Mouse (Mus musculus): Measurements from ENCODE around the gene Tsc22d4. TPM values are rescaled to one million over a fixed set of nuclear protein-coding genes. Genes with fewer than 3 reads are reported as not detected.

The Tsc22d4 gene
- total RNA-seq, 2 experiments from 2014 or later = 160 to 174 TPM

- H3K27ac ChIP-seq = no peak overlapping the region
- no peak overlapping the region for H3K4me3 ChIP-seq
- no peak for DNase-seq (ENCODE audit: low spot score in 2 of 2)
- no peak for TF ChIP-seq CTCF (conservative IDR thresholded peaks at IDR 0.05)
Observed at GRCm38 (mm10) chr5:137723840-137724239, 21.7 kb upstream of the Tsc22d4 start.

GRCm38 (mm10) chr5:137726767-137727166, 18.8 kb upstream of the Tsc22d4 start:
- no peak for DNase-seq (ENCODE audit: low spot score in 2 of 2)
- TF ChIP-seq CTCF (conservative IDR thresholded peaks at IDR 0.05) = peak; percentile 32
- no peak overlapping the region for H3K4me3 ChIP-seq
- no peak overlapping the region for H3K27ac ChIP-seq

GRCm38 (mm10) chr5:137733638-137734288, 11.8 kb upstream of the Tsc22d4 start:
- Histone ChIP-seq H3K4me3 (peak overlapping the region; percentile 48), H3K27ac (peak overlapping the region; percentile 95)
- no peak for DNase-seq (ENCODE audit: low spot score in 2 of 2)
- TF ChIP-seq CTCF (conservative IDR thresholded peaks at IDR 0.05) = no peak

DNA sequence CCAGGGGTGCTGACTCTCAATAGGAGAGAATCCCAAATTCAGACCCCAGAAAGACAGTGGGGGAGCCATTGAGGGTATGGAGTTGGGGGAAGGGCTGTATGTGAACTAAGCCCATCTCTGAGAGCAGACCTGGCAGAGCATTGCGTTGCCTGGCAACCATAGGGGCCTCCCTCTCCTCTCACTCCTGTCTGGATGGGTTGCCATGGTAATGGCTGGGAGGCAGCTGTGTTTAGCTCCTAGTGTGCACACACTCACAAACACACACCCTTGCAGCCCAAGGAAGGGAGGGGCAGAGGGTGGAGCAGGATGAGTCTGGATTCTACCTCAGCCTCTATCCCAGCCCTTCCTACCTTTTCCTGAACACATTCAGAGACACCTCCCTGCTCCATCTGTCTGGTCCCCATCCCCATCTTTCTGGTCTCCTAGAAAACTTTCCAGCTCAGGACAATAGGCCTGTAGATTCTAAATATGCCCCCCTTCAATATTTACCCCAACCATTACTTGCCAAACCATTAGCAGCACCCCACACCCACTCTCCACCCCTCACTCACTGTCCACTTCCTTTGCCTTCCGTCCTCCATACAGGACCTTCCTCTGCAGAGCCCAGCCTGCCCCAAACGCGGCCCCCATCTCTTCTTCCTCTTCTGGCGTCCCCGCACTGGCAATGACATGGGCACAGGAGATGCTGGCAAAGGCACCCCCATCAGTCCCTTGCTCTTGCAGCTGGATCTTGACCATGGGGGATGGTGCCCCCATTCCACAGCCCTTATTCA, 11.1 kb upstream of the Tsc22d4 start:
- DNase-seq (ENCODE audit: low spot score in 2 of 2) = peak; percentile 89 to 96
- H3K27ac ChIP-seq = peak overlapping the region; percentile 95
- peak overlapping the region; percentile 48 for H3K4me3 ChIP-seq
- TF ChIP-seq CTCF (conservative IDR thresholded peaks at IDR 0.05) = no peak

- Histone ChIP-seq H3K4me3 (no peak overlapping the region), H3K27ac (peak overlapping the region; percentile 39; the same call in 1 of the 2 replicates)
- no peak for DNase-seq (ENCODE audit: low spot score in 2 of 2)
- TF ChIP-seq CTCF (conservative IDR thresholded peaks at IDR 0.05) = no peak
Observed at GRCm38 (mm10) chr5:137737400-137737940, 8.1 kb upstream of the Tsc22d4 start.

GRCm38 (mm10) chr5:137738516-137738915, 7.0 kb upstream of the Tsc22d4 start:
- Histone ChIP-seq H3K27ac (peak overlapping the region; percentile 89; the same call in 1 of the 2 replicates), H3K4me3 (no peak overlapping the region)
- peak; percentile 69 for TF ChIP-seq CTCF (conservative IDR thresholded peaks at IDR 0.05)
- no peak for DNase-seq (ENCODE audit: low spot score in 2 of 2)

DNA sequence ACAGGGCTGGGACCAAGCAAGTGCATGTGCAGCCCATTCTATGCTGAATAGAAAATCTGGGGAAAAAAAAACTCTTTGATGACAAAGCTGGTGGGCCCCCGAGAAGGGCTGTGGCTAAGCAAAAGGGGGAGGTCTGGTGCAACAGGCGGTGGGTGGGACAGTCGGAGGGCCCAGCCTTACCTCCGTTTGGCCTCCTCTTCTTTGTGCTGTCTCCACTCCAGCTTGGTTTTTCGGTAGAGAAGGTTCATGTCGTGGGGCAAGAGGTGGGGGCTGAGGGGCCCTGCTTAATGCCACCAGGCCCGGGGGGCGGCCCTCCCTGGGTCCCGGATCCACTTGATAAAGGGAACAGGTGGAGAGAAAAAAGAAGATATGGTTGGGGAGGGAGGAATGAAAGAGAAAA, 6.1 kb upstream of the Tsc22d4 start:
- Histone ChIP-seq H3K4me3 (peak overlapping the region; percentile 84), H3K27ac (peak overlapping the region; percentile 89; the same call in 1 of the 2 replicates)
- no peak for TF ChIP-seq CTCF (conservative IDR thresholded peaks at IDR 0.05)
- DNase-seq (ENCODE audit: low spot score in 2 of 2) = no peak

DNA sequence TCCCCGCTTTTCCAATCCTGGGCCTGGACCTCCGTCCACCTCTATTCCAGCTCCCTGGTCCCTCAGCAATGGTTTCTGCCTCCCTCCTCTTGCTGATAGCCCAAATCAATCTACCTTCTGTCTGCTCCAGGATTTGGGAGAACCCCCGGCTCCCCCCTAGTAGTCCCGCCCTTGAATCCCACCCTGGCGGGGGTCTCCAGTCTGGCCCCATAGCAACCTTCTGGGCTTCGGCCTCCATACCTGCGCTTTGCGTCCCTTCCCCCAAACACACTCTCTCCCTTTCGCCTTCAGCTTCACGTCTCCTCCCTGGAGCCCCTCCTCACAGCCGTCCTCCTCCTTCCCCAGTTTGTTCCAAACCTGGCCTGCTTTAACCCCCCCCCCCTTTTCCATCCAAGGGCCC, 5.0 kb upstream of the Tsc22d4 start:
- peak overlapping the region; percentile 89 for H3K27ac ChIP-seq
- peak overlapping the region; percentile 84 for H3K4me3 ChIP-seq
- DNase-seq (ENCODE audit: low spot score in 2 of 2) = no peak
- TF ChIP-seq CTCF (conservative IDR thresholded peaks at IDR 0.05) = no peak

- peak within 1 kb of the TSS; percentile 84 for H3K4me3 ChIP-seq
- peak; percentile 79 to 85 for DNase-seq (ENCODE audit: low spot score in 2 of 2)
- peak within 1 kb of the TSS; percentile 89 for H3K27ac ChIP-seq
- TF ChIP-seq CTCF (conservative IDR thresholded peaks at IDR 0.05) = peak; percentile 95
Observed at GRCm38 (mm10) chr5:137741023-137741931, 4.3 kb upstream of the Tsc22d4 start, which contains the start of gene Nyap1. Gene Nyap1 (minus strand): TSS chr5:137741607.

DNA sequence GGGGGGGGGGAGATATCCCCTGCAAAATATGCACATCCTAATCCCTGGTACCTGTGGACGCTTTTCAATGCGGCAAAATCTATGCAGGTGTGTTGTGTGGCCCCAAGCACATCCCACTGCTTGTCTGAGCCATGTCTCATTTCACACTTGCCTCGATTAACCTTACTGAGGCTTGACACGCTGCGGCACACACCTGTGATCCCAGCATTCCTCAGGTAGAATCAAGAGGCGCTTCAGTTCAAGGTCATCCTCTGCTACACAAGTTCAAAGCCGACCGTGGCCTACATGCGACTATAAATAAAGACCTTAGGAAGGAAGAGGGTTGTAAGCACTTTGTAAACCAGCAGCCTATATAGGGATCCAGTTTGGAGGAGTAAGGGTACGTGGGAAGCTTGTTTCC, 3.5 kb upstream of the Tsc22d4 start:
- no peak for TF ChIP-seq CTCF (conservative IDR thresholded peaks at IDR 0.05)
- no peak overlapping the region for H3K4me3 ChIP-seq
- no peak for DNase-seq (ENCODE audit: low spot score in 2 of 2)
- no peak overlapping the region; the same call in 1 of the 2 replicates for H3K27ac ChIP-seq

DNA sequence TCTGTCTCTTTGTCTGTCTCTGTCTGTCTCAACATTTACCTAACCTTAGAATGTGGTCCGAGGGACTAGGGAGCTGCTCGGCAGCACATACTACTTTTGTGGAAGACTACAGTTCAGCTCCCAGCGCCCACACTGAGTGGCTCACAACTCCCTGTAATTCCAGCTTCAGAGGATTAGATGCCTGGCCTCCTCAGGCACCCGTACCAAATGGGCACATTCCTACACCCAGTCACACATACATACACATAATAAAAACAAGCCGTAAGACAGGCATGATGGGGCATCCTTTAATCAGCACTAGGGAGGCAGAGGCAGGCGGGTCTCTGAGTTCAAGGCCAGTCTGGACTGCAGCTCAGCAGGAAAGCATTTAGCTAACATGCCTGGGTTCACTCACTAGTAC, 2.7 kb upstream of the Tsc22d4 start:
- H3K4me3 ChIP-seq = no peak overlapping the region
- H3K27ac ChIP-seq = no peak overlapping the region
- TF ChIP-seq CTCF (conservative IDR thresholded peaks at IDR 0.05) = no peak
- no peak for DNase-seq (ENCODE audit: low spot score in 2 of 2)

- Histone ChIP-seq H3K27ac (no peak overlapping the region; the same call in 1 of the 2 replicates), H3K4me3 (no peak overlapping the region)
- no peak for DNase-seq (ENCODE audit: low spot score in 2 of 2)
- TF ChIP-seq CTCF (conservative IDR thresholded peaks at IDR 0.05) = no peak
Observed at GRCm38 (mm10) chr5:137744197-137744596, 1.3 kb upstream of the Tsc22d4 start.
